Mouse (Mus musculus) ovary, postnatal 14 days (tissue): ENCODE results near the gene Med13l.
"Not testable (repeated sequence)": the region's sequence is repeated elsewhere in the genome, so short reads cannot be mapped to it uniquely, and the experiment has no call there.

Source experiments
- DNase-seq: peaks from one replicate; pipeline ENCODE4 v3.0.0; 2022; ENCODE audit warnings: low spot score

Med13l gene

GRCm38 (mm10) chr5:118632346-118632745 lies 71.9 kb downstream of the Med13l start:
- no peak for DNase-seq

DNA sequence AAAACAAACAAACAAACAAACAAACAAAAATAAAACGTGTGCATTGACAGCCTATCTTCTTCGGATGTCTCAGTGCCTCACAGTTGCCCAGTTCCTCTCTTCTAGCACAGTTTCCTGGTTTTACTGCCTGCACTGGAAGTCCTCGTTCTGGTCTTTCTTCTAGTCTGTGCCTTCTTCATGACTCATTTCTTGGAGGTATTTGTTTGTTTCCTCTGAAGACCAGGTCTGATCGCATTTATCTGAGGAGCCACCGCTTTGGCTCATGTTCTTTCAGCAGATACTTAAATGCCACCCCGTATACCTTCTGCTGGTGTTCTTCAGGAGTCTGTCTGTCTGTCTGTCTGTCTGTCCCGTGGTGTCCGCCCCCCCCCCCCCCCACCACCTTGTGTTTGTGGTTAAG lies 72.6 kb downstream of the Med13l start:
- no peak for DNase-seq

DNA sequence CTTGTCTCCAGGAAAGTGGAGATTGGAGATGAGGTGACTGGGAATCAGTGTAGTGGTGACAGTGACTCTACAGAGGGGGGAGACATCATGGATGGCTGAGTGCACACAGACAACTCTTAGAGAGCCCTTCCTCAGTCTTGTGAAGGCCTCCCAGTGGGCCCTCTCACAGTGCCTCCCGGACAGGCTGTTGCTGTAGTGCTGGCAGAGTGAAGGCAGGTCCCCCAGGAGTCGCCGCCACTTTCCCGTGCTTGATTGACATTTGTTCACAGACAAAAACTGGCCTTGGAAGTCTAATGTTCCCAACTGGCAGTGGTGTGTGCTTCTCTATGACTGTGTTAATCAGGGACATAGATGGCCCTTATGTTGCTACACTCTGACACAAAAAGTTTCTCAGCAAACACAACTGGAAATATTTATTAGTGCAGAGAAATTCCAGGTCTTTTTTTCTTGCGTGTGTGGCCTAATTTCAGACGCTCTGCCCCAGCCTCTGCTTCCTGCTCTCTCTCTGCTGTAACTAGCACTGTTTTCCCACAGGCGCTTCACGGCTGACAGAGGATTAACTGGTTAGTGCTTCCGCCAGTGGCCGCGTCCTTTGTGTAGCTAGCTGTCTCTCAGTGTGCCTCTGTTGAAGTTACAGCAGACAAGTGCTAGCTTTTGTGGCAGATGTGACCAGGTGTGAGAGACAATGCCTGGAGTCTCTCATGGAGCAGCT lies 75.2 kb downstream of the Med13l start:
- no peak for DNase-seq

- no peak for DNase-seq
These were observed 76.2 kb downstream of the Med13l start for GRCm38 (mm10) chr5:118636399-118637369.

DNA sequence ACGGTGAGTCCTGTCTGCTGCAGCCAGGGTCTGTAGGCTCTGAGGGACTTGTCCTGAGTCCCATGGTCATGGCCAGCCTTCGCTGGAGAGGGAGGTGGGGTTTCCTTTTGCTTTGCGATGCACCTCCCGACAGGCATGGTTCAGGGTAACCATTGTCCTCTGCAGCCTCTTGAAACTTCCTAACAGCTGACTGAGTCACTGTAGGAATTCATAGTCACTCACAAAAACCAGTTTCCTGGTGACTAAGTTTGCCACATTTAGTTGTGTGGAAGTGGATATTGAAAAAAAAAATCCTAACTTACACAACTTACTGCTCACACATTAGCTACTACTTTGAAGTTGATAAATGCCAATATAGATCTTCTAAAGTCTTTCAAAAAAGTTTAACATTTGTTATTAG lies 77.5 kb downstream of the Med13l start:
- no peak for DNase-seq

- no peak for DNase-seq
These were observed 78.1 kb downstream of the Med13l start for GRCm38 (mm10) chr5:118638534-118639109.

- no peak for DNase-seq
These were observed 78.7 kb downstream of the Med13l start for GRCm38 (mm10) chr5:118639117-118639707.

DNA sequence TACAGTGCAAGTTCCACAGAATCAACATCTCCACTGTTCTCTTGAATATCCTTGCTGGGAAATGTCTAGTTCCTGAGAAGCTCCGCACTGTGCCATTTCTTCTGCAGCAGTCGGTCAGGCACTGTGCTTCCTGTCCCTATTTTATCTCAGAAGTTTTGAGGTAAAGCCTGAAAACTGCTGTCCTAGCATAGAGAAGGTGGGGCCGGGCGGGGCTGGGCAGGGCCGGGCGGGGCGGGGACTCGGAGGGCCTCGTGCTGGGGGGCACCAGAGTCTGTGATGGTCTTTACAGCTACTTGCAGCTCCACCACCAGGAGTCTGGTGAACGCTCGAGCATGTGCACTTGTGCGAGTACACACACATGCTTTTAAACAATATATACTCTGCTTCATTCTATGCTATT lies 83.6 kb downstream of the Med13l start:
- no peak for DNase-seq

GRCm38 (mm10) chr5:118644511-118644910 lies 84.0 kb downstream of the Med13l start:
- no peak for DNase-seq

DNA sequence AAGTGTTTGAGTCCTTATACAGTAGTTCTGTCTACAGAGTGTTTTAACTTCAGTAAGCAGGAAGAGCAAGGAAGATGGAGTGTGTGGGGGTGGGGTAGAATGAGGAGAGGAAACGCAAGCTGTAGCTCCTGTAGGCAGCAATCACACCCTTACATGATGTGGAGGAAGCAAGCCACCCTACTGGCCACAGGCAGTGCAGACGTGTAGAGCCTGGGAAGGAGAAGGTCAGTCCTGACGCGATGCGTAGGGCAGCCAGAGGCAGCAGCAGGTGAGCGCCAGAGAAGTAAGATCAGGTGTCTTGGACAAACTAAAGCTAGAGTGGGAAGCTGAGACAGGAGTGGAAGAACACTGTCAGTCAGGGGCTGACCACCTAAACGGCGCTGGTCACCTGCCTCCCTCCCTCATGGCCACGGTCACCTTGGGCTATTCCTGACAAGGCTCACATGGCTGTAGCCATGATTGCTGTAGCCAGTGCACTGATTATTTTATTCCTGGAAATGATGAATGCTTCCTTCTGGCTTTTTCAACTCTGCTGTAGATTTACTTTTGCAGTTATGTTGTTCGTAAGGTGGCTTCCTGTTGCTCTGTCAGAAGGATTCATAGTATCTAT lies 84.8 kb downstream of the Med13l start:
- no peak for DNase-seq

GRCm38 (mm10) chr5:118646897-118647296 lies 86.4 kb downstream of the Med13l start:
- no peak for DNase-seq

DNA sequence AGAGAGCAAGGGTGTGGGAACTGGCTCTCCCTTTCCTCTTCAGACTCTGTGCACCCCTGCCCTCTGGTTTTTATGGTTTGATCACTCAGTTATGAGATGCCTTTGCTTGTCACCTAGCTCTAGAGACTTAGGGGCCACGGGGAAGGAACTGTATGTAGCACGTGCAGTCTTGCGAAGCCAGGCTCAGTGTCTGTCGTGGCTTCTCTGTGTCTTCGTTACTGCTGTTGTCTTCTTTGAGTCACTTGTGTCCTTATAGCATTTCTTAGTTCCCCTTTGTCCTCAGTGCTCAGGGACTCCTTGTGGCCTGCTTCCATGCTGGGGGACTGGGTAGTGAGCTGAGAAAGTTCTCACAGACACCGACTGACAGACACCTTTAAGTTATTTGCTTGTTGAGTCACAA lies 86.9 kb downstream of the Med13l start:
- no peak for DNase-seq

DNA sequence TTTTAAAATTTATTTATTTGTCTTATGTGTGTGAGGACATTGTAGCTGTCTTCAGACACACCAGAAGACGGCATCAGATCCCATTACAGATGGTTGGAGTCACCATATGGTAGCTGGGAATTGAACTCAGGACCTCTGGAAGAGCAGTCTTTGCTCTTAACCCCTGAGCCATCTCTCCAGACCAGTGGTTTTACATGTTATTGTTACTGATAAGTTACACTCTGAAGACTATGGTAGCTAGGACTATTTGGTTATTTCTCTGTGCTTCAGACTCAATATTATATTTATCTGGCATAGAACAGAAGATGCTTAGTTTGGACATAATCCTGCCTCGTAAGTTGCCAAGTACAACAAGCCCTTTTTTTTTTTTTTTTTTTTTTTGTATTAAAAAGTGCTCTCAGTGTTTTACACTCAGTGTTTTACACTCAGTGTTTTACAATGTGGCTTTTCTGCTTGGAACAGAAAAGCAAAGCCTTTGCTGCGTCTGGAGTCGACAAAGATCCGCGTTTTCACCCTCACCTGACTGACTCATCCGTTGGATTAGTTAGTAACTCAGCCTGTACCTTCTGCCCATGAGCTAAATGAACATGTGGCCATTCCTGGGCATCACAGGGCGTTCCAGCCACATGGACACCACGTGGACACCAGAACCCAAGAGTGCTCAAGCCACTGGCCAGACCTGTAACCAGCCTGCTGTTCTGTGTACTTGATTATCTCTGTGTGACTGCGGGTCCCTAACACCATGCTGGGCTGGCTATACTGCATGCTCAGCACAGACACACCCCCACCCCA lies 88.9 kb downstream of the Med13l start:
- no peak for DNase-seq

GRCm38 (mm10) chr5:118650007-118650548 lies 89.6 kb downstream of the Med13l start:
- no peak for DNase-seq

DNA sequence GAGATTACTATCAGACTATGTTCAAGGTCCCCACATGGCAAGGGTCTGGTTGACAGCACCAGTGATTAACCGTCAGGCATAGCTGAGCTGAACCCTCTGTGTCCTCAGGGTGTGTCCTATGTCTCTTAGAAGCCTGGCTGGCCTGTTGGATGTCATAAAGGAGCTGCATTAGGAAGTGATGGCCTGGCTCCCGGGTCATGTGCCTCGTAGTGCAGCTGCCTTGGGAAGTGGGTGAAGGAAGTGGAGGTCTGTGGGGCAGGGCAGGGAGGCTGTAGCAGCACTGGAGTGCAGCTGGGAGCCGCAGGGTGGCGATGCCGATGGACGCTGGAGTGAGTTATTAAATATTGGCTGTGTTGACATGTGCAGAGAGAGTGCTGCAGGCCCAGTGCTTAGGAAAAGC lies 90.3 kb downstream of the Med13l start:
- no peak for DNase-seq

GRCm38 (mm10) chr5:118652611-118653010 lies 92.1 kb downstream of the Med13l start:
- DNase-seq, result no peak

GRCm38 (mm10) chr5:118653119-118653518 lies 92.6 kb downstream of the Med13l start:
- not testable (repeated sequence) for DNase-seq

DNA sequence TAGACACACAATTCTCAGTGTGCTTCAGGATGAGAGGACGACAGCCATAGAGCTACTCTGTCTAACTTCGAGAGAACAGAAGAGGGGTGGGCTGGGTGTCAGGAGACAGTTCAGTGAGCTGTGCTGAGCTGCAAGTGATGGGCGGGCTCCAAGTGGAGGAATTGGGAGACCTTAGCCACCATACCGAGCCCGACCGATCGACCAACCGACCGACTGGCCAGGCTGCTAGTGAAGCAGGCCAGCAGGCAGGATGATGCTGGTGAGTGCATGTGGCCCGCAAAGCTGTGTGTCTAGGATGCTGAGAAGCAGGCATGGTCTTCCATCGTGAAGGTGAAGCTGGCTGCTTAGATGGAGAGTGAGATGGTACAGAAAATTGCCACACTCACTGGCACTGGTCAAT lies 94.1 kb downstream of the Med13l start:
- DNase-seq, result no peak

DNA sequence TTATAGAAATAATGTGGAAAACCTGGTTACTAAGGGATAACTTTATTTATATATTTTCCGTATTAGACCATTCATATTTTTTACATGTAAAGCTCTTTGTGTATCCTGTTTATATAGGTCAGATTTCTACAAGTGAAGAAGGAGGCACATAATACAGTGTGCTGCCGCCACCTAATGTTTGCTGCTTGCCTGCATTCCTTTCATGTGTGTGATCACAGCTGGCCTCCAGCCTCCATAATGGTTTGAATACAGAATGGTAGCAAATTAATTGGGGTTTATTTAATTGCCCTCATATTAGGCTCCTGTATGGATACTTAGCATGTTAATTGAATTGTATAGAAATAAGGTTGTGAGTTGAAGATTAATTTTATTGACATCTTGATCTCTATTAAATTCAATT lies 94.5 kb downstream of the Med13l start:
- no peak for DNase-seq

DNA sequence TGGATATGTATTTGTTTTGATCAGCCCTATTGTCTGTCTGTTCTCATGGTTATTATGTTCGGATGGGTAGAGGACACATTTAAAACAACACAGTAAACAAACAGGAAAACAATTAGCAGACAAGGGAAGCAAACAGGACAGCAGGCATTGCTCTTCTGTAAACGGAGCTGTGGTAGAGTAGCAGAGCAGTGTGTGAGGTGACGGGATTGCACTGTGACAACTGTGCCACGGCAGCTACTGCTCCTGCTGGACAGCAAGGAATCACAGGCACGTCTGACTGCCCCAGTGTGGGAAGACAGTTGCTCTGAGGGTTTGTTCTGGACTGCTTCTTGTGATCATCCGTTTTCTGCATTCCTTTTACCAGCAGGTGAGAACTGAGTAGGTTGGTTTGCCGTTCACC lies 94.9 kb downstream of the Med13l start:
- no peak for DNase-seq

- DNase-seq, result no peak
These were observed 95.5 kb downstream of the Med13l start for GRCm38 (mm10) chr5:118655966-118656365.
